Mouse (Mus musculus): ENCODE results near the gene Tex45. TPM values are rescaled to one million over a fixed set of nuclear protein-coding genes. Genes with fewer than 3 reads are reported as not detected.

Tex45 gene
- total RNA-seq, 2 experiments from 2014 or later: not detected

GRCm38 (mm10) chr8:3485192-3485591, 14.5 kb downstream of the Tex45 start:
- DNase-seq (ENCODE audit: low spot score): no peak

GRCm38 (mm10) chr8:3492901-3493844, 22.5 kb downstream of the Tex45 start, which contains the start of gene Zfp358:
Gene Zfp358 (plus strand): TSS chr8:3493138.
- DNase-seq (ENCODE audit: low spot score): peak; percentile 69

- DNase-seq (ENCODE audit: low spot score): no peak
Measured at GRCm38 (mm10) chr8:3493845-3494208, 23.2 kb downstream of the Tex45 start.

GRCm38 (mm10) chr8:3495578-3496427, 25.1 kb downstream of the Tex45 start:
- no peak for DNase-seq (ENCODE audit: low spot score)

- DNase-seq (ENCODE audit: low spot score): no peak
Measured at GRCm38 (mm10) chr8:3496428-3496748, 25.7 kb downstream of the Tex45 start.

- DNase-seq (ENCODE audit: low spot score): no peak
Measured at GRCm38 (mm10) chr8:3498583-3498982, 27.9 kb downstream of the Tex45 start.

GRCm38 (mm10) chr8:3499751-3500150, 29.1 kb downstream of the Tex45 start:
- DNase-seq (ENCODE audit: low spot score): peak; percentile 17

- peak; percentile 98 for DNase-seq (ENCODE audit: low spot score)
Measured at GRCm38 (mm10) chr8:3500235-3501090, 29.8 kb downstream of the Tex45 start, which contains the start of gene Mcoln1. Gene Mcoln1 (plus strand): TSS chr8:3500457.

- DNase-seq (ENCODE audit: low spot score): no peak
Measured at GRCm38 (mm10) chr8:3502217-3502616, 31.6 kb downstream of the Tex45 start.

GRCm38 (mm10) chr8:3507979-3508754, 37.5 kb downstream of the Tex45 start:
- no peak for DNase-seq (ENCODE audit: low spot score)

GRCm38 (mm10) chr8:3514681-3515247, 44.1 kb downstream of the Tex45 start:
- DNase-seq (ENCODE audit: low spot score): no peak

- peak; percentile 90 for DNase-seq (ENCODE audit: low spot score)
Measured at GRCm38 (mm10) chr8:3515260-3515671, 44.6 kb downstream of the Tex45 start, which contains the start of gene Pnpla6. Gene Pnpla6 (plus strand): TSS chr8:3515384.

- peak; percentile 16 for DNase-seq (ENCODE audit: low spot score)
Measured at GRCm38 (mm10) chr8:3515771-3516417, 45.2 kb downstream of the Tex45 start.

GRCm38 (mm10) chr8:3516450-3517116, 45.9 kb downstream of the Tex45 start:
- peak; percentile 95 for DNase-seq (ENCODE audit: low spot score)

GRCm38 (mm10) chr8:3517117-3517495, 46.4 kb downstream of the Tex45 start:
- no peak for DNase-seq (ENCODE audit: low spot score)

GRCm38 (mm10) chr8:3522007-3522697, 51.5 kb downstream of the Tex45 start:
- no peak for DNase-seq (ENCODE audit: low spot score)

- no peak for DNase-seq (ENCODE audit: low spot score)
Measured at GRCm38 (mm10) chr8:3530816-3531215, 60.2 kb downstream of the Tex45 start.

- no peak for DNase-seq (ENCODE audit: low spot score)
Measured at GRCm38 (mm10) chr8:3531936-3532335, 61.3 kb downstream of the Tex45 start.

Data from gastrocnemius, adult 18-20 months (tissue).